Mouse (Mus musculus) bone marrow macrophage, adult 2 months (primary cell): Measurements from ENCODE around the gene Man2a1.

Experiments used
- CTCF ChIP-seq: IDR thresholded peaks from 2 replicates; pipeline ENCODE4 v1.5.1; 2012; ENCODE audit warnings: low read depth, mild to moderate bottlenecking, low read length, moderate library complexity
- POLR2A ChIP-seq: IDR thresholded peaks from 2 replicates; pipeline ENCODE4 v1.6.1; 2012; ENCODE audit warnings: mild to moderate bottlenecking, low read depth, low read length, borderline replicate concordance

DNA sequence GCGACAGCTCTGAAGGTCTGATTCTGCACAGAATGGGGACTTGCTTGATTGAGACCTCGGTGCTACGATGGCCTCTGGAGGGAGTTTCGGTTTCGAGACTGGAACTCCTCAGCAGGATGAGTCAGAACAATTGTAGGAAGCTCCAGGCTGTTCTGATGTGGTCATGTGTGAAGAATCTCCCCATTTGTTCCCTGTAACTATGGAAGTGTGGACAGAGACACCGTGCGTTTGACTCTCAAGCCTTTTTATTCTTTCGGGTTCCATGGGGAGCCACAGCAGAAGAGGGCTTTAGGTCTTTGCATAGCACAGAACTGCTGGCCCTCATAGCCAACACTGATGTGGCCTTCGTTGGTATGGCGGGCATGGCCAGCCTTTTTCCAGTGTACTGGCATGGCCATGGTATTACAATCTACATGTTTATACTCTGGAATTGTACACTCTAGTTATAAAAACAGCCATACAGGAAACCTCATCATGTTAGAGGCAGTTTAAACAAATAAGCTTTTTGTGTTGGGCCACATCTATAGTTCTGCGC, 21.9 kb downstream of the Man2a1 start:
- TF ChIP-seq CTCF = no peak
- no peak for TF ChIP-seq POLR2A
